Mouse (Mus musculus) midbrain, postnatal 0 days (tissue): ENCODE data around the gene Pithd1. TPM values are rescaled to one million over a fixed set of nuclear protein-coding genes. Genes with fewer than 3 reads are reported as not detected.

Source experiments
- ATAC-seq: fragments of 200-750 bp; cut with Nextera tagmentation; 2 replicates; pipeline ENCODE4 v1.8.0; 2017; ENCODE audit warnings: moderate number of reproducible peaks, mild to moderate bottlenecking, moderate TSS enrichment, moderate library complexity; ENCODE audit not compliant: low FRiP score
- DNase-seq: peaks from one replicate; pipeline ENCODE4 v3.0.0-alpha.2; 2015; ENCODE audit warnings: low spot score
- H3K27ac ChIP-seq: fragments of 300-500 bp; sonication (generic); 2 replicates; pipeline ENCODE4 v1.5.1; 2014; ENCODE audit warnings: low read depth, mild to moderate bottlenecking, low read length, mixed read lengths
- H3K27me3 ChIP-seq: fragments of 300-500 bp; sonication (generic); 2 replicates; pipeline ENCODE4 v1.6.1; 2014; ENCODE audit warnings: low read length, control low read depth, mixed read lengths; ENCODE audit not compliant: insufficient read depth
- H3K36me3 ChIP-seq: fragments of 300-500 bp; sonication (generic); 2 replicates; pipeline ENCODE4 v1.6.1; 2014; ENCODE audit warnings: low read length, control low read depth, mixed read lengths; ENCODE audit not compliant: insufficient read depth
- H3K4me1 ChIP-seq: fragments of 300-500 bp; sonication (generic); 2 replicates; pipeline ENCODE4 v1.6.1; 2014; ENCODE audit warnings: mild to moderate bottlenecking, control low read depth, antibody characterized with exemption, low read length, mixed read lengths; ENCODE audit not compliant: insufficient read depth
- H3K4me2 ChIP-seq: fragments of 300-500 bp; sonication (generic); 2 replicates; pipeline ENCODE4 v1.6.1; 2014; ENCODE audit warnings: low read depth, mild to moderate bottlenecking, low read length, mixed read lengths; ENCODE audit not compliant: poor library complexity, severe bottlenecking
- H3K4me3 ChIP-seq: fragments of 300-500 bp; sonication (generic); 2 replicates; pipeline ENCODE4 v1.5.1; 2014; ENCODE audit warnings: low read depth, mild to moderate bottlenecking, low read length, moderate library complexity
- H3K9ac ChIP-seq: fragments of 300-500 bp; sonication (generic); replicated peaks from 2 replicates; pipeline ENCODE4 v1.6.1; 2014; ENCODE audit warnings: mild to moderate bottlenecking, low read length, moderate library complexity, mixed read lengths; ENCODE audit not compliant: poor library complexity, severe bottlenecking
- H3K9me3 ChIP-seq: fragments of 300-500 bp; sonication (generic); 2 replicates; pipeline ENCODE4 v1.6.1; 2016; ENCODE audit warnings: low read length, control low read depth
- CTCF ChIP-seq: IDR thresholded peaks from 2 replicates; pipeline ENCODE4 v1.5.1; 2016; ENCODE audit warnings: antibody characterized with exemption, mild to moderate bottlenecking
- WGBS: fragments of 180-500 bp; shearing (Covaris S2); extraction: QIAGEN DNeasy Blood & Tissue Kit; methylation state at CpG from one replicate; pipeline ENCODE4 v1.1.7; 2014; 5-methylcytosine and 5-hydroxymethylcytosine counted together
- polyA plus RNA-seq: library from polyadenylated mRNA; unstranded; fragments of >200 nt; fragmentation: Nextera tagmentation; extraction: Ambion mirVana; gene quantifications from 2 replicates; pipeline ENCODE4 v1.2.1, GENCODE M21; 2015
- total RNA-seq: library from RNA; depleted of rRNA; stranded (reverse); fragments of >200 nt; gene quantifications from 2 replicates; pipeline ENCODE4 v1.2.3, GENCODE M21; 2014

The Pithd1 gene
- total and polyA plus RNA-seq, 2 experiments from 2014 or later, result 61.6 to 101 TPM

DNA sequence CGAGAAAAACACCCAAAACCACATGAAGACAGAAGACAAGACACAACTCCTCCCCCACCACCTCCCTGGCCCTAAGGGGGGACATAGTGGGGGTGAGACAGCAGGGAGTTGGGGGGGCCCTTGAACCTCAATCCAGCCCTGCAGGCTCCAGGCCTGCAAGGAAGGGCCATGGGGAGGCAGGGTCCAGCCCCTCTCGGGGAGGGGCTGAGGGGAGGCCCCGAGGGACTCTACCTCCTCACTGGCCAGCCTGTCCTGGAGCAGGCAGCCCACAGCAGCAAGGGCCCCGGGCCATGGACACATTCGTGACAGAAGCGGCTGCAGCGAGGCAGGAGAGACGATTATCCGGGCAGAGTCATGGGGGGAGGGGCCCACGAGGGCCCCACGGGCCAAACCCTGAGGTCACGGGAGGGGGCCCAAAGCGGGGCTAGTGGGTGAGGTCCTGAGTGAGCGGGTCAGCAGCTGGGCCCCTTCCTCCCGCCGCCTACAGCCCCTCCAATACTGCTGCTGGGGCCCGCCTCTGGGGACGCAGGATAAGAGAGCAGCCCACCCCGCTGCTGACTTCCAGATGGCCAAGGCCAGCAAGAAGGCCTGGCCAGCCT is 18.7 kb downstream of the Pithd1 start:
- Histone ChIP-seq H3K27ac (no peak overlapping the region), H3K9ac (no peak overlapping the region), H3K27me3 (no peaks in the 10 kb centered on the region), H3K4me3 (no peak overlapping the region), H3K9me3 (no peaks in the 10 kb centered on the region), H3K36me3 (peaks cover 39% of the 10 kb centered on the region), H3K4me1 (peaks cover 15% of the 10 kb centered on the region; the same call in 1 of the 2 replicates), H3K4me2 (no peak overlapping the region)
- no peak for TF ChIP-seq CTCF
- ATAC-seq (no peak), DNase-seq (no peak)
- WGBS, result 70% methylated on average over 19 of the region's 19 CpGs

DNA sequence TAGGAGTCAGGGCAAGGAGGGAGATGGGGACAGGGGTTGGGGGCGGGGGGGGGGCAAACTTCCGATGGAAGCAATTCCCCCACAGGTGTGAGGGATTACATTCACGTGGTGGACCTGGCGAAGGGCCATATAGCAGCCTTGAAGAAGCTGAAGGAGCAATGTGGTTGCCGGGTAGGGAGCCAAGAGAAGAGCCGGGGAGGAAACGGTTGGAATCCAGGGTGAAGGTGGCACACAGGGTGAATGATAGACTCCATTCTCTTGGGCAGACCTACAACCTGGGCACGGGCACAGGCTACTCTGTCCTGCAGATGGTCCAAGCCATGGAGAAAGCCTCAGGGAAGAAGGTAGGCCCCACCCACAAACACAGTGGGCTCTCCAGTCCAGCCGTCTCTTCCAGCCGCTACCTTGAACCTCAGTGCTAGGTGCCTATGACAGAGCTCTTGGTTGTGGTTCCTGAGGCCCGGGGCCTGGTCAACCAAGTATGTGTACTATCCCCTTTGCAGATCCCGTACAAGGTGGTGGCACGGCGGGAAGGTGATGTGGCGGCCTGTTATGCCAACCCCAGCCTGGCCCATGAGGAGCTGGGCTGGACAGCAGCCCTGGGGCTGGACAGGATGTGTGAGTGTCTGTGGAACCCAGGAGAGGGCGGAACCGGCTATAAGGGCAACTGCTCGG is 19.8 kb downstream of the Pithd1 start:
- WGBS, result 93% methylated on average over 18 of the region's 18 CpGs

DNA sequence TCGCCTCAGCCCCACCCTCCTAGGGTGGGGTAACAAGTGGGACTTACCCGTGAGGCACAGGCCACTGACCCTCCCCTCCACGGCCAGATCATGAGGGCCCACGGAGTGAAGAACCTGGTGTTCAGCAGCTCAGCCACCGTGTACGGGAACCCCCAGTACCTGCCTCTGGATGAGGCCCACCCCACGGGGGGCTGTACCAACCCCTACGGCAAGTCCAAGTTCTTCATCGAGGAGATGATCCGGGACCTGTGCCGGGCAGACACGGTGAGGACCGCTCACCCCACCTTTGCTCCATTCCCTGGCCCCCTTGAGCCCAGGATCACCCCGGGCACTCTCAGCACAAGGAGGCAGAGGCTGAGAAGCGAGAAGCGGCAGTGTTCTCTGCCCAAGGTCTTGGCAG is 20.8 kb downstream of the Pithd1 start:
- Histone ChIP-seq H3K4me3 (no peak overlapping the region), H3K4me2 (no peak overlapping the region), H3K36me3 (peaks cover 49% of the 10 kb centered on the region), H3K9ac (no peak overlapping the region), H3K27ac (no peak overlapping the region), H3K4me1 (peaks cover 10% of the 10 kb centered on the region; the same call in 1 of the 2 replicates), H3K27me3 (no peaks in the 10 kb centered on the region), H3K9me3 (no peaks in the 10 kb centered on the region)
- DNase-seq, result no peak
- no peak for ATAC-seq
- TF ChIP-seq CTCF, result no peak
- 92% methylated on average over 16 of the region's 16 CpGs for WGBS

More for the DNA sequence above, 19.8 kb downstream of the Pithd1 start:
- Histone ChIP-seq H3K27me3 (no peaks in the 10 kb centered on the region), H3K4me1 (peaks cover 15% of the 10 kb centered on the region; the same call in 1 of the 2 replicates), H3K9me3 (no peaks in the 10 kb centered on the region), H3K4me3 (no peak overlapping the region), H3K36me3 (peaks cover 40% of the 10 kb centered on the region), H3K4me2 (no peak overlapping the region), H3K9ac (no peak overlapping the region), H3K27ac (no peak overlapping the region)
- no peak for TF ChIP-seq CTCF
- ATAC-seq (no peak), DNase-seq (no peak)

DNA sequence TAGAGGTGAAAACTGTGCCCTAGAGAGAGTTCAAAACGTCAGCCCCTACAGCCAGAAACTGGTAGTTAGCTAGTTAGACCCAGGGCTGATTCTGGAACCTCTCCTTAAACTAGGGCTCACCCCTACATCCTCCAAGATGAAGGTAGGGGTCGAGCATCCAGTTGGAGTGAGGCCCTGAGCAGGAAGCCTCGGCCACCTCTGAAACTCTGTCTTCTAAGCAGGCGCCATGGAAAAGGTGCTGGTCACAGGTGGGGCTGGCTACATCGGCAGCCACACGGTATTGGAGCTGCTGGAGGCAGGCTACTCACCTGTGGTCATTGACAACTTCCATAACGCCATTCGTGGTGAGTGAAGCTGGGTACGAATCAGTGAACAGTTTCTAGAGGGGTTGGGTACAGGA is 22.0 kb downstream of the Pithd1 start:
- no peaks in the 10 kb centered on the region for H3K27me3 ChIP-seq
- no peak overlapping the region for H3K9ac ChIP-seq
- DNase-seq, result no peak
- H3K9me3 ChIP-seq, result no peaks in the 10 kb centered on the region
- 86% methylated on average over 9 of the region's 9 CpGs for WGBS
- H3K4me2 ChIP-seq, result no peak overlapping the region
- H3K4me1 ChIP-seq, result peaks cover 7% of the 10 kb centered on the region; the same call in 1 of the 2 replicates
- H3K27ac ChIP-seq, result no peak overlapping the region
- no peak for ATAC-seq
- no peak overlapping the region for H3K4me3 ChIP-seq
- H3K36me3 ChIP-seq, result peaks cover 54% of the 10 kb centered on the region
- no peak for TF ChIP-seq CTCF

DNA sequence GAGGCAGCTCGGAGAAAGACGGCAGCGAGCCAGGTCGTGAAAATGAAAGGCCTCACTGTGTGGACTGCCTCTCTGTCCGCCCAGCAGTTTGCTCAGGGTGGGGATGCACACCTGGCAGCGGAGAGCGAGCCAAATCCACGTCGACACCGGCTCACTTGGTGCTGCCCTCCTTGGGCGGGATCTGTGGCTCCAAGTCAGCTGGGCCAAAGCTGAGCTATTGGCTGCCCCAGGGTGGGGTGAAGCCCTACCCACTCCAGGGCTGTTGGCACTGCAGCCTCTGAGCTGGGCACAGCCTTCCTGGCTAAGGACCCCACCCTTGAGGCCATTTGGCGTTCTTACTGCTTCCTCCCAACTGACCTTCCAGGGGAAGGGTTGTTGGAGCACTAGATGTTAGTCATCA is 22.6 kb downstream of the Pithd1 start:
- H3K4me3 ChIP-seq, result peak overlapping the region; percentile 73
- H3K4me2 ChIP-seq, result peak overlapping the region; percentile 83
- WGBS, result 4% methylated on average over 12 of the region's 12 CpGs
- no peaks in the 10 kb centered on the region for H3K27me3 ChIP-seq
- DNase-seq (peak; percentile 64), ATAC-seq (peak; percentile 11; the same call in 1 of the 2 replicates)
- peak overlapping the region; percentile 66 for H3K9ac ChIP-seq
- peaks cover 7% of the 10 kb centered on the region; the same call in 1 of the 2 replicates for H3K4me1 ChIP-seq
- peak overlapping the region; percentile 95 for H3K27ac ChIP-seq
- H3K36me3 ChIP-seq, result peaks cover 54% of the 10 kb centered on the region
- H3K9me3 ChIP-seq, result no peaks in the 10 kb centered on the region
- no peak; the same call in 1 of the 2 replicates for TF ChIP-seq CTCF
